Mouse (Mus musculus): Measurements from ENCODE around the gene Bves.
"Not testable (repeated sequence)": the region's sequence is repeated elsewhere in the genome, so short reads cannot be mapped to it uniquely, and the experiment has no call there.

Bves gene

GRCm38 (mm10) chr10:45335434-45336422 lies at the start of gene Bves:
Bves (plus strand) TSS chr10:45335772.
- DNase-seq (ENCODE audit: low spot score): no peak

DNA sequence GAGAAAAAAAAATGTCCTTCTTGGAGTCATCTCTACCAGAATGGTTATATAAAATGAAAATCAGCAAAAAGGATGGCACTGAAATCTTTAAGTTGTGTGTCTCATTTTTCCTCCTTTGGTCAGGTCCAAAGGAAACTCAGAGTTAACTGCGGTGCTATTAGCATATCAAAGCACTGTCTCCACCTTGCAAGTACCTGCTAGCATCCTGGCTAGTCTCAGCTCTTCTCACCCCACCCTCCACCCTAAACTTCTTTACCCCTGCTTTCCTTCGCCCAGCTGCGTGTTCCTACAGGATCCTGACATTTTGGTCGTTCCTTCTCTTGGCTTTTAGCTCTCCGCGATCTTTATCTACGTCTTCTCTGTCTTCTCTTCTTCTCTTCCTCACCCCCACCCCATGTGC lies 47.2 kb upstream of the Bves start:
- DNase-seq (ENCODE audit: low spot score): no peak

DNA sequence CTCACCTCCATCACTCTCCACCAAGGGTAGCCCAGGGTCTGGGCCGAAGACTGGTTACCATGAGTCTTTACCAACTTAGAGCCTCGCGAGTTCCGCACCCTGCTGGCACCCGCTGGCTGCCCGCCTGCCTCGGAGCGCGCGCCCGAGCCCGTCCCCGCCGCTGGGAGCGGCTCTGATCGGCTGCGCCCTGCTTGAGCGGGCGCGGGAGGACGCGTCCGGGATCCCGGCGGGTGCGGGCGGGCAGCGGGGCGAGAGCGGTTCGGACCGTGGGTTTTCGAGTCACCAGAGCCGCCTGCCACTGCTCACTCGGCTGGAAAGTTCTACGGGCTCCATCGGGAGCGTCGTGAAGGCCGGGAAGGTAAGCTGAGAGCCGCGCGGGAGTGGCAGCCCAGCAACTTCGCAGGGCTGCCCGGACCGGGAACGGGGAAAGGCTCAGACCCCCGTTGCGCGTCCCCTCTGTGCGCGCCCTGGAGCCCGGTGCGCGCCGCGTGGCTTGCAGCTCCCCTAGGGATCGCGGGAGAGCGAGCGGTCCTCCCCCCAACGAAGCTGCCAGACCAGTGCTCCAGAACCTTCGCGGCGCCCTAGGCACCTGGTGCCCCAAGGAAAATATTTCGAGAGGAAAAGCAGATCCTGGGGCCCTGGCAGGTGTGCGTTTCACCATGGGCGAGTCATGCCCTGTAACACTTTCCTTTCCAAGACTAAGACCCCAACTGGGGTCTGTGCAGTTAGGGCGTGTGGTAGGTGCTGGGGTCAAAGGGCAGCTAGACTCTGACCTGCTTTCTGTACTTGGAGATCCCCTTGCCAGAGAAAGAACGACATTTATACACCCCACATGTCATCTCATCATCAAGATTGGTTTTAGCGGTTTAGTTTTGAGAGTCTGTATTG lies 46.1 kb upstream of the Bves start:
- no peak for DNase-seq (ENCODE audit: low spot score)

DNA sequence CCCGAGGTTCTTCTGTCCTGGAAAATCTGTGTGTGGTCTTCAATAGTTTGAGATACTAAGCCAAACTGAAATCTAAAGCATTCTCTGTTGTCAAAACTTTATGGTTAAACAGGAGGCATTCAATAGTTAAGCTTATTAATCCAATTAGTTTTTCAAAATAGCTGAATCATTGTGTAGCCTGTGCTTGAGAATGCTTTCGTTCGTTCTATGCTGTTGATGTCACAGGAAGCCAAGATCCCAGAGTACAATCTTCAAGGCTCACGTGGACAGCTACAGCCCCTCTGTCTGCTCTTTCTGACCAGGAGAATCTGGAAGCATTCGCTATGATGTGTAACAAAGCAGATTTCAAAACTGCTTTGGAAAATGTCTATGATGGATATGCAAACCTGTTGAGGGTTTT lies 45.0 kb upstream of the Bves start:
- no peak for DNase-seq (ENCODE audit: low spot score)

GRCm38 (mm10) chr10:45292159-45292558 lies 43.4 kb upstream of the Bves start:
- DNase-seq (ENCODE audit: low spot score): not testable (repeated sequence)

GRCm38 (mm10) chr10:45295093-45295492 lies 40.5 kb upstream of the Bves start:
- DNase-seq (ENCODE audit: low spot score): no peak

- DNase-seq (ENCODE audit: low spot score): no peak
These were observed 37.1 kb upstream of the Bves start for GRCm38 (mm10) chr10:45298503-45298902.

- no peak for DNase-seq (ENCODE audit: low spot score)
These were observed 36.1 kb upstream of the Bves start for GRCm38 (mm10) chr10:45299509-45299908.

GRCm38 (mm10) chr10:45303315-45304036 lies 32.1 kb upstream of the Bves start:
- no peak for DNase-seq (ENCODE audit: low spot score)

DNA sequence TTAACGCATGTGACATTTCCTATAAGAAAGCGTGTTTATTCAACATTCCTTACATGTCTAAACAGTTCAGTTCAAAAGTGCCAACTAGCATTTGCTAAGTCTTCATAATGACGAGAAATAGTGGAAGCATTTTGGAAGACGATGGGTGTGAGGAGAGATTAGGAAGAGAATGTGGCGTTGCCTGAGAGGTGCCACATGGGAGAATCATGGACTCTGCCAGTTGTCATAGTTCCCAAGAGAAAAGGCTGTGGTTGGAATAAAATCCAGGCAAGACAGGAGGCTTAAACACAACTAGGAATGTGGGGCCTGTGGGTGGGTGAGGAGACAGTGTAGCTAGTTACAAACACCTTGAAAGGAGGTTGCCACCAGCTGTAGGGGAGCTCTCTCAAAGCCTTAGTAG lies 30.4 kb upstream of the Bves start:
- no peak for DNase-seq (ENCODE audit: low spot score)

DNA sequence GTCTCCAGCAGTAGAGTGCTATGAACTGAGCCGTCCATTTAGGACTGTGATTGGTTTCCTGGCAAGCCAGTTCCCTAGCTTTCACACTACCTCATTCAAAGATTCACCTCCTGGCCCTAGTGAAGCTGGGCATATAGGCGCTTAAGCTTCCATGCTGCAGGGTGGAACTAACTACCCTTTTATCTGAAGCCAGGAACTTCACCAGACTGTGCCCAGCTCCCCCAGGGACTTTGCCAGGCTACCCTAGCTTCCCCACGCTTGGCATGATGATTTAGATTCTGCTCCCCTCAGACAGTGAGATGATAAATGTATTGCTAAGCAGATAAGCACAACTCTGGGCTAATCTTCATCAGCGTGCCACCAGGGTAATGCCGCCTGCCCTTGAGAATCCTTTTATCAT lies 24.4 kb upstream of the Bves start:
- DNase-seq (ENCODE audit: low spot score): no peak

DNA sequence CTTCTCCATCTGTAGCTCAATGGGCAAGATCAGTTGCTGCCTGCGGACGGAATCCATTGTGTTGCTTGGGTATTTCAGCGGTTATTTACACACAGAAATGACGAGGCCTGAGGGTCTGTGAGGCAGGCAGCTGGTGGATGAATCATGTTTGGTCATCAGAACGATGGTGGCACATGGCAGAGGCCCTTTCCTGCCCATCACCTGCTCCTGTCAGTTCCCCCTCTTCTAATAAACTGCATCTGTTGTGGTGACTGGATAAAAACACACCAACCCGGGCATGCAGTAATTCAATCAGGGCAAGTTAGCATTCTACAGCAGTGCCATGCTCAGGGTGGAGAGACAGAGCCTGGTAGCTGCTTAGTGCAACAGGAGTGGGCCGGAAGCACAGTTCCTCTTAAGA lies 23.9 kb upstream of the Bves start:
- DNase-seq (ENCODE audit: low spot score): no peak

GRCm38 (mm10) chr10:45314865-45315264 lies 20.7 kb upstream of the Bves start:
- DNase-seq (ENCODE audit: low spot score): no peak

DNA sequence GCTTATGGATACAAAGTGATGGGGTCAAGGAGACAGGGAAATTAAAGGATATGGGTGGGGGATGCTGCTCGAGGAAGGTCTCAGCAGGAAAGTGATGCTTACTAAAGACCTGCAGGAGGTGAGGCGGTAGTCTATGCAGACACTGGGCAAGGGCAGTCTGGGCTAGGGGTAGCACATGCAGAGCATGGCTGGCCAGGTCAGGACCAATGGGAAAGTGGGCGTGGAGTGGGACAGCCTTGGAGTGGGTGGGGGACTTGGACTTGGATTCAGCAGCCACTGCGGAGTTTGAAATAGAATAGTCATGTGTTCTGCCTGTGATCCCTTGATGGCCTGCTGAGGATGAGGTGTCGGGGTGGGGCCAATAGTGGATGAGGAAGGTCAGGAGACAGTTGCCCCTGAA lies 16.6 kb upstream of the Bves start:
- DNase-seq (ENCODE audit: low spot score): no peak

DNA sequence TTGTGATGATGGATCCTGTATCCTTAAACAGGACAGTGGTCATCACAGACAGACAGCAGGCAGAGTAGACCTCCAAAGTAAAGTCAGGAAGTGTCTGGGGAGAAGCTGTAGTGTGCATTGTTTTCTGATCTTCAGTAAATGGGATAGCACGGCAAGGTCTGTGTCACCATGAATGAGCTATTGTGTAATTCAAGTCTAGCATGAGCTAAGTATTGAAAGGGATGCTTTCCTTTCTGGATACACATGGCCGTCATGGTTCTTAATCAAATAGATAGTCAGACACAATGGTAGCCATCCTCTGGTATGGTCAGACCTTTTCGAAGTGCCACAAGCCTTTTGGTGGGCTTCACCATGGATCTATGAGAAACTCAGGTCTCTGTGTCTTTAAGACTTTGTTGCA lies 15.3 kb upstream of the Bves start:
- no peak for DNase-seq (ENCODE audit: low spot score)

GRCm38 (mm10) chr10:45324159-45324558 lies 11.4 kb upstream of the Bves start:
- DNase-seq (ENCODE audit: low spot score): no peak

GRCm38 (mm10) chr10:45328196-45329000 lies 7.2 kb upstream of the Bves start:
- no peak for DNase-seq (ENCODE audit: low spot score)

DNA sequence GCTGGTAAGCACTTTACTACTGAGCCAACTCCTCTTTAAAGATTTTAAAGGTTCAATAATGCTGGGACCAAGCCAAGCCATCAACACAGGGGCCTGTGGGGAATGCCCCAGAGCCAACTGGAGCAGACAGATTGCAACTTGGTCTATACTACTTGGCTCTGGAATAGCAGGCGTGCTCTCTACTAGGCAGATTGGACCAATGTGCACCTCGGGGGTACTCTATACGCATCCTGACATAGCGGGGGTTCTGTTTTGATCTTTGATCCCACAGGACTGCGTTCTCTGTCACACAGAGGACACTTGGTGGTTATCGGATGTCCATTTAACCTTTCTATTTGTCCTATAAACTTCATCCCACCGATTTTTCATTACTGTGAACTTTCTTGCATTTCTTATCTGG lies 647 bp upstream of the Bves start:
- DNase-seq (ENCODE audit: low spot score): no peak

GRCm38 (mm10) chr10:45339106-45339505 lies 3.5 kb downstream of the Bves start:
- DNase-seq (ENCODE audit: low spot score): no peak

GRCm38 (mm10) chr10:45344381-45344780 lies 8.8 kb downstream of the Bves start:
- peak; percentile 9 for DNase-seq (ENCODE audit: low spot score)

- no peak for DNase-seq (ENCODE audit: low spot score)
These were observed 9.6 kb downstream of the Bves start for GRCm38 (mm10) chr10:45345217-45345616.

Measured in c-Kit-positive CD71-positive TER-119-positive erythroid progenitor cells, embryonic 14.5 days (primary cell).